Comparison of ENCODE assay signal across 7 mouse cellular contexts in the genomic region with DNA sequence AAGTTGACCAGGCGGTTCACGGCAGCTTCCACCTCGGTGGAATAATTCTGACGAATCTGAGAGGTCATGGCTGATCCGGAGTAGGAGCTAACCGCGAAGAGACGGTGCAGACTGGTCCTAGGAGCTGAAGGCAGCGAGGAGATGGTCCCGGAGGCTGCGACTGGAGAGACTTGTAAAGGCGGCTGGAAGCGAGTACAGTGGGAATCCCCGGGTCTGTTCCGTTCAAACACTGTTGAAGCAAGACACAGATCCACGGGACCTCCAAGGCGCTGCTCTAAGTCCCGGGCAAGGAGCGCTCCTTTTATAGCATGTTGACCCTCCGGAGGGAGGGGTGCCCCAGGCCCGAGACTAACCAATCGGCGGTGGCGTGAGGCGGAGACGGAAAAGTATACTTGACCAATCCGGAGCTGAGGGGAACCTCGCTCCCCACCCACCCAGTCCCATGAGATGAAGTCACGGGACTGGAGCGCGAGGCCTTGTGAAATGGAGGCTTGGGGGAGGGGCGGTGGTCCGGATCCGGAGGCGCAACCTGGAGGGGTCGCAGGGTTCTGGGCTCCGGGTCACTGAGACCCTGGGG. TPM values are rescaled to one million over a fixed set of nuclear protein-coding genes. Genes with fewer than 3 reads are reported as not detected.
DNase-seq lines count a peak whose midpoint lies in the region; ATAC-seq lines count a peak whose summit lies in the region.
"Not testable (repeated sequence)": the region's sequence is repeated elsewhere in the genome, so short reads cannot be mapped to it uniquely, and the experiment has no call there.

TSS of gene Ftl1 (minus strand) at position 321 of the 577 bp plus-strand sequence.

- peaks cover 10% of the 10 kb centered on the region for H3K36me3 ChIP-seq in embryonic facial prominence, embryonic 11.5 days (replicated peaks; ENCODE audit: control insufficient read depth, insufficient read depth, low read depth, low read length)
- H3K36me3 ChIP-seq in limb, embryonic 10.5 days, result peaks cover 75% of the 10 kb centered on the region
- peaks cover 65% of the 10 kb centered on the region for H3K36me3 ChIP-seq in midbrain, embryonic 13.5 days

- peak; percentile 91 for ATAC-seq in embryonic facial prominence, embryonic 11.5 days (replicated peaks; ENCODE audit: insufficient number of reproducible peaks, low FRiP score, low TSS enrichment, low read depth)
- ATAC-seq in granulocyte monocyte progenitor cell, adult 5-6 weeks (replicated peaks; ENCODE audit: poor library complexity, severe bottlenecking), result peak; percentile 63
- ATAC-seq in midbrain, embryonic 13.5 days, result peak; percentile 95

- WGBS in embryonic facial prominence, embryonic 11.5 days, result 1% methylated on average over 28 of the region's 37 CpGs
- under 1% methylated on average over 37 of the region's 37 CpGs for WGBS in limb, embryonic 10.5 days
- WGBS in midbrain, embryonic 13.5 days, result 0% methylated on average over 34 of the region's 37 CpGs

- H3K27me3 ChIP-seq in embryonic facial prominence, embryonic 11.5 days (ENCODE audit: control insufficient read depth, insufficient read depth, low read length); limb, embryonic 10.5 days (ENCODE audit: low read depth, poor library complexity, severe bottlenecking); midbrain, embryonic 13.5 days: not testable (repeated sequence)

- H3K4me2 ChIP-seq in embryonic facial prominence, embryonic 11.5 days (ENCODE audit: low read depth, low read length), result peak within 1 kb of the TSS; percentile 51
- peak within 1 kb of the TSS; percentile 92 for H3K4me2 ChIP-seq in midbrain, embryonic 13.5 days (replicated peaks)

- DNase-seq in adrenal gland, postnatal 14 days, result peak; percentile 98
- peak; percentile 100 for DNase-seq in embryonic facial prominence, embryonic 11.5 days (ENCODE audit: low spot score)
- DNase-seq in kidney, adult 11 months, result peak; percentile 99
- peak; percentile 95 for DNase-seq in limb, embryonic 10.5 days (ENCODE audit: low spot score)
- peak; percentile 92 for DNase-seq in spleen, adult 12 weeks (ENCODE audit: low spot score)

- H3K9ac ChIP-seq in embryonic facial prominence, embryonic 11.5 days (replicated peaks; ENCODE audit: low read length), result peak within 1 kb of the TSS; percentile 83
- peak within 1 kb of the TSS; percentile 97 for H3K9ac ChIP-seq in midbrain, embryonic 13.5 days (replicated peaks)

- H3K4me3 ChIP-seq in embryonic facial prominence, embryonic 11.5 days (ENCODE audit: low read depth, low read length), result peak within 1 kb of the TSS; percentile 65
- H3K4me3 ChIP-seq in limb, embryonic 10.5 days, result peak within 1 kb of the TSS; percentile 80
- H3K4me3 ChIP-seq in midbrain, embryonic 13.5 days (replicated peaks), result peak within 1 kb of the TSS; percentile 95

- H3K4me1 ChIP-seq in embryonic facial prominence, embryonic 11.5 days (ENCODE audit: control insufficient read depth, insufficient read depth, low read length), result not testable (repeated sequence)
- peaks cover 40% of the 10 kb centered on the region for H3K4me1 ChIP-seq in limb, embryonic 10.5 days
- H3K4me1 ChIP-seq in midbrain, embryonic 13.5 days (replicated peaks), result peaks cover 45% of the 10 kb centered on the region

- peak within 1 kb of the TSS; percentile 91 for H3K27ac ChIP-seq in embryonic facial prominence, embryonic 11.5 days (replicated peaks; ENCODE audit: low read depth, low read length)
- peak within 1 kb of the TSS; percentile 94 for H3K27ac ChIP-seq in limb, embryonic 10.5 days
- H3K27ac ChIP-seq in midbrain, embryonic 13.5 days, result peak within 1 kb of the TSS; percentile 95

- H3K9me3 ChIP-seq in embryonic facial prominence, embryonic 11.5 days (replicated peaks; ENCODE audit: control insufficient read depth, low read length); limb, embryonic 10.5 days (replicated peaks); midbrain, embryonic 13.5 days: not testable (repeated sequence)

RNA-seq across cellular contexts. Expression of gene Ftl1, which starts in this region (rescaled TPM):
- 638 and 688 TPM in 2 replicates for total RNA-seq in adrenal gland, postnatal 14 days (2021)
- 4,830 and 5,123 TPM in 2 replicates for polyA plus RNA-seq in embryonic facial prominence, embryonic 11.5 days (2014; fragmentation: Nextera tagmentation; extraction: Ambion mirVana)
- total RNA-seq in granulocyte monocyte progenitor cell, adult 5-6 weeks (2014; fragmentation: Nextera tagmentation), result 1,113 and 1,886 TPM in 2 replicates
- 1,040 and 1,064 TPM in 2 replicates for total RNA-seq in granulocyte monocyte progenitor cell, adult 5-6 weeks (2017)
- polyA plus RNA-seq in limb, embryonic 10.5 days (2016; fragmentation: Nextera tagmentation; extraction: Ambion mirVana), result 5,063 and 5,416 TPM in 2 replicates
- 6,845 and 7,096 TPM in 2 replicates for polyA plus RNA-seq in midbrain, embryonic 13.5 days (2015; fragmentation: Nextera tagmentation; extraction: Ambion mirVana)

Comparison
In these comparisons a context has a peak if more than half of its experiments do, and no peak if none do; other contexts are left out.
1. Peak in every context shown above with its lines: DNase-seq, ATAC-seq, H3K4me3 ChIP-seq and H3K27ac ChIP-seq.